Comparison of ENCODE assay signal across 9 mouse cellular contexts in genomic region chr5:45668324-45668723, GRCm38 (mm10). TPM values are rescaled to one million over a fixed set of nuclear protein-coding genes. Genes with fewer than 3 reads are reported as not detected.
DNase-seq lines count a peak whose midpoint lies in the region; ATAC-seq and TF ChIP-seq lines count a peak whose summit lies in the region.
"Had no signal": no experiment of that assay in that cellular context is flagged by ENCODE, and none has a peak within 500 bp of the region (broad histone marks: within the 10 kb centered on the region; RNA-seq: fewer than 3 reads in every experiment).

No protein-coding gene starts in this region.

- H3K27me3 ChIP-seq in forebrain, embryonic 14.5 days (replicated peaks; ENCODE audit: control insufficient read depth, insufficient read depth, low read length) = no peaks in the 10 kb centered on the region
- H3K27me3 ChIP-seq in liver, embryonic 15.5 days = no peaks in the 10 kb centered on the region
- H3K27me3 ChIP-seq in stomach, postnatal 0 days (ENCODE audit: control insufficient read depth, insufficient read depth, low read length) = no peaks in the 10 kb centered on the region

- 20% methylated on average over 3 of the region's 3 CpGs for WGBS in forebrain, embryonic 14.5 days
- WGBS in liver, embryonic 15.5 days (ENCODE audit: insufficient replicate concordance) = 19% methylated on average over 3 of the region's 3 CpGs
- WGBS in stomach, postnatal 0 days = 8% methylated on average over 3 of the region's 3 CpGs

- no peak overlapping the region for H3K4me3 ChIP-seq in forebrain, embryonic 14.5 days (ENCODE audit: low read depth, low read length)
- peak overlapping the region; percentile 91 for H3K4me3 ChIP-seq in liver, embryonic 15.5 days (replicated peaks)
- H3K4me3 ChIP-seq in stomach, postnatal 0 days (ENCODE audit: low read depth, low read length) = no peak overlapping the region

- no peak overlapping the region for H3K9ac ChIP-seq in forebrain, embryonic 14.5 days (ENCODE audit: low read length)
- no peak overlapping the region for H3K9ac ChIP-seq in liver, embryonic 15.5 days
- H3K9ac ChIP-seq in stomach, postnatal 0 days (ENCODE audit: low read length) = no peak overlapping the region

- H3K4me2 ChIP-seq in forebrain, embryonic 14.5 days (ENCODE audit: low read length) = peak overlapping the region; percentile 88; the same call in 1 of the 2 replicates
- peak overlapping the region; percentile 92 for H3K4me2 ChIP-seq in liver, embryonic 15.5 days
- peak overlapping the region; percentile 92 for H3K4me2 ChIP-seq in stomach, postnatal 0 days (replicated peaks; ENCODE audit: low read depth)

- peak; percentile 79 for TF ChIP-seq CTCF in stomach, postnatal 0 days (IDR thresholded peaks at IDR 0.05; ENCODE audit: low read depth)

- no peaks in the 10 kb centered on the region for H3K9me3 ChIP-seq in forebrain, embryonic 14.5 days (replicated peaks; ENCODE audit: control insufficient read depth, low read length)
- H3K9me3 ChIP-seq in liver, embryonic 15.5 days (replicated peaks) = no peaks in the 10 kb centered on the region
- no peaks in the 10 kb centered on the region for H3K9me3 ChIP-seq in stomach, postnatal 0 days (ENCODE audit: control insufficient read depth, low read length)

- ATAC-seq in forebrain, embryonic 14.5 days = no peak
- ATAC-seq in liver, embryonic 15.5 days (ENCODE audit: insufficient read depth) = no peak
- ATAC-seq in stomach, postnatal 0 days (ENCODE audit: low FRiP score, low TSS enrichment) = no peak

- no peak for TF ChIP-seq EP300 in stomach, postnatal 0 days (optimal IDR thresholded peaks at IDR 0.05)

- peak; percentile 8 for DNase-seq in kidney, postnatal 14 days
- no peak for DNase-seq in kidney, postnatal 4 days
- peak; percentile 84 for DNase-seq in NIH3T3 (ENCODE audit: low read depth)
- DNase-seq in forebrain, embryonic 14.5 days (ENCODE audit: low spot score) = peak; percentile 85
- DNase-seq in stomach, postnatal 0 days (ENCODE audit: low spot score) = no peak
- no peak for DNase-seq in spleen, adult 18-20 months
- DNase-seq in adrenal gland, adult 2 months = no peak

- no peaks in the 10 kb centered on the region for H3K36me3 ChIP-seq in forebrain, embryonic 14.5 days (ENCODE audit: control insufficient read depth, insufficient read depth, low read length)
- peaks cover 11% of the 10 kb centered on the region for H3K36me3 ChIP-seq in liver, embryonic 15.5 days (replicated peaks)
- no peaks in the 10 kb centered on the region for H3K36me3 ChIP-seq in stomach, postnatal 0 days (ENCODE audit: control insufficient read depth, insufficient read depth, low read length)

- no peak overlapping the region for H3K27ac ChIP-seq in forebrain, embryonic 14.5 days (ENCODE audit: low read depth, low read length)
- no peak overlapping the region for H3K27ac ChIP-seq in liver, embryonic 15.5 days (replicated peaks)
- H3K27ac ChIP-seq in stomach, postnatal 0 days (replicated peaks) = no peak overlapping the region

- H3K4me1 ChIP-seq in forebrain, embryonic 14.5 days (ENCODE audit: control insufficient read depth, insufficient read depth, low read length) = peaks cover 9% of the 10 kb centered on the region; the same call in 1 of the 2 replicates
- H3K4me1 ChIP-seq in liver, embryonic 15.5 days (replicated peaks) = peaks cover 13% of the 10 kb centered on the region
- H3K4me1 ChIP-seq in stomach, postnatal 0 days (replicated peaks; ENCODE audit: control insufficient read depth, insufficient read depth) = no peaks in the 10 kb centered on the region

RNA-seq across cellular contexts. Expression of gene Ncapg, which starts 1.4 kb away (rescaled TPM):
- 31.0 and 32.1 TPM in 2 replicates for polyA plus RNA-seq in forebrain, embryonic 14.5 days (2014; fragmentation: Nextera tagmentation; extraction: Ambion mirVana)
- 44.5 and 47.7 TPM in 2 replicates for polyA plus RNA-seq in liver, embryonic 15.5 days (2015; fragmentation: Nextera tagmentation; extraction: Ambion mirVana)
- 7.9 and 11.4 TPM in 2 replicates for polyA plus RNA-seq in stomach, postnatal 0 days (2015; fragmentation: Nextera tagmentation; extraction: Ambion mirVana)
- under 1 TPM; 0.73 to 0.98 TPM for total RNA-seq in adrenal gland, adult 2 months (2021)
- polyA plus RNA-seq in adrenal gland, adult 2 months (2012; rRNA removed) = 0.09 and 0.10 TPM in 2 replicates

RNA-seq across cellular contexts. Expression of gene Fam184b, which starts 28.9 kb away (rescaled TPM):
- 2.9 and 4.2 TPM in 2 replicates for polyA plus RNA-seq in forebrain, embryonic 14.5 days (2014; fragmentation: Nextera tagmentation; extraction: Ambion mirVana)
- 0.06 and 0.12 TPM in 2 replicates for polyA plus RNA-seq in liver, embryonic 15.5 days (2015; fragmentation: Nextera tagmentation; extraction: Ambion mirVana)
- 1.7 and 1.9 TPM in 2 replicates for polyA plus RNA-seq in stomach, postnatal 0 days (2015; fragmentation: Nextera tagmentation; extraction: Ambion mirVana)
- total RNA-seq in adrenal gland, adult 2 months (2021) = under 1 TPM; 0.17 to 0.41 TPM
- not detected in 2 replicates for polyA plus RNA-seq in adrenal gland, adult 2 months (2012; rRNA removed)
- total RNA-seq: hematopoietic stem cell, adult 5-6 weeks had no signal

Comparison
In these comparisons a context has a peak if more than half of its experiments do, and no peak if none do; other contexts are left out.
1. DNase-seq: peak in kidney, postnatal 14 days (single experiment), NIH3T3 (single experiment) and forebrain, embryonic 14.5 days (single experiment); none in kidney, postnatal 4 days (0 of 2), stomach, postnatal 0 days (single experiment), spleen, adult 18-20 months (0 of 2) and adrenal gland, adult 2 months (single experiment).
2. Peak in every context shown above with its lines, with median percentiles within 50 percentile points of each other: H3K4me2 ChIP-seq.